Mouse (Mus musculus) hematopoietic multipotent progenitor cell, adult 10-12 weeks (in vitro differentiated cells): Measurements from ENCODE around the gene Pdcd6. TPM values are rescaled to one million over a fixed set of nuclear protein-coding genes. Genes with fewer than 3 reads are reported as not detected.

Source experiments
- polyA plus RNA-seq: library from polyadenylated mRNA; stranded (reverse); fragments of >175 nt; gene quantifications from 2 replicates; pipeline ENCODE4 v1.2.3, GENCODE M21; 2012; ENCODE audit warnings: low replicate concordance

Pdcd6 gene
- 28.1 and 45.7 TPM in 2 replicates for polyA plus RNA-seq

DNA sequence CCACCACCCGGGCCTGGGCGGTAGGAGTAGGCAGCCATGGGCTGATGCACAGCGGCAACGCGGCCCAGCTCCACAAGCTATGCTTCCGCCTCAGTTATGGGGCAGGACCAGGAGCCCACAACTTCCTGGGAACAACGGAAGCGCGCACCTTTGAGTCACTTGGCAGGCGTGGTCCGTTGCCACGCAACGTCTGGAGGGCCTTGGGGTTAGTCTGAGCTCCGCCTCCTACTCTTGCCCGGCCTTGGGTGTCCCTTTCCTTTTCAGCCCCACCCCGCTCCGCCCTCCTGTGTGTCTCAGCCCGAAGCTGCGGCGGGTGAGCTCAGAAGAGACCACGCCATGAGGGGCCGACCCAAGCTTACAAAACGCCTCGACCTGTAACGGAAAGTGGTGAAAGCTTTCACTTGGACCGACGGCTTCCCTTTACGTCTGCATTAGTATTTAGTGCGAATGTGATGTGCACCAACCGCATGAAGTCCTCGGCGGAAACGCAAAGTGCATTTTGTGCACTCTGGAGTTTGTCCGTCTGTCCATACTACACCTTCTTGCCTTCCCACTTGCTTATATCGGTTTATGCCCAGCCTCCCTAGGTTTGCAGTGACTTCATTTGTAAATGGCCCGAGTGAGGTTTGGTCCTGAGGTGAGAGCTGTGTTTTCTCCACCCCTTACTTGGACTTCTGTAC lies at the start of gene Pdcd6:
Pdcd6 (minus strand) TSS at position 411 of the 680 bp plus-strand sequence.

DNA sequence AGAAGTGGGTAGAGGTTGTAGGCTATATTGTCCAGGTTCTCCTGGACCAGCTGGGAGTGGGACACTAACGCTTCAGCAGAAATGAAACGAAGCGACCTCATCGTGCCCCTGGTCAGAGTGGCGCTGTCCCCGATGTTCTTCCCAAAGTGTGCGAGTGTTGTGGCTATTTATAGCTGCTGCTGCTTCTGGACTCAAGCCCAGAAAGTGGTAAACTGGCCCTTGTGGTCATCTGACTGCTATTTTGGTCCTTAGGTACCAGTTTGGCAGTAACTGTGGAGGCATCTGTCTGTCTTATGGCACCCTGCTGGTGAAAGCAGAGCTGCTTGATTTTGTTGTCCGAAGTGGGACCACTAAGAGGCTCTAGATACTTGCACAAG lies 46.5 kb upstream of the Pdcd6 start, which contains the start of gene Lrrc14b:
Lrrc14b (minus strand) TSS at position 147 of the 377 bp plus-strand sequence.

DNA sequence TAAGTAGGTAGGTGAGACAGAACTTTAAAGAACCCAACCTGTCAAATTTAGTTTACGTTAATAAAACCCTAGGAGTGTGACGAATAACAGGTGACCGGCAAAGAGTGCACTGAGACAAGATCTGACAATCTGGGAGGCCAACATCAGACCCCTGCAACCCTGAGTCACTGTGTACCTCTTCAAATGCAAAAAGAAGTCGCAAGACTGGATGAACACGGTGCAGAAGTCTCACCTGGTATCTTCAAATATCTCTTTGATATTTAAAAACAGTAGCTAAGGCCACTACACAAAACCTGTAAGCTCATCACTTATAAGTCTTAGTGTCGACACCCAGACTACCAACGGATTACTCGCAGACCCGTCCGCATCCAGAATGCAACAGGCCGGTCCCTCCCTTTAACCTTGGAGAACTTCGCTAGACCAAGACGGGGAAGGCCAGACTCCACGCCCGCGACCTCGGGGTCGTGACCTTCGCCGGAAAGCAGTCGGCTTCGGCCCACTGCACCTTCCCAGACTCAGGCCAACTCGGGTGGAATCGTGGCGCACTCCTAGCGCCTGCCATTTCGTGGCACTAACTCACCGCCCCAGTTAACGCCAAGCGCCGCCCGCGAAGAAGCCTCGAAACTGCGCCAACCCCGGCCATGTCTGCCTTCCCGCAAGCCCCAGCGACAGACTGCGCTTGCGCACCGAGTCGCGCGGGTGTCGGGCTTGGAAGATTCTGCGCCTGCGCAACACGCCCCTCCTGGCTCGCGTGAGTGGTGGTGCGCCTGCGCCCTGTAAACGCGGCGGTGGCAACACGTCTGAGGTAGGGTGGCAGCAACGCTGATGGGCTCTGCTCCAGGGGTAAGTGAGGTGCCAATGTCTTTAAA lies 32.4 kb upstream of the Pdcd6 start, which contains the start of the genes Sdha and Ccdc127:
Sdha (minus strand) TSS at position 715 of the 869 bp plus-strand sequence.
Ccdc127 (plus strand) TSS at position 744 of the 869 bp plus-strand sequence.

DNA sequence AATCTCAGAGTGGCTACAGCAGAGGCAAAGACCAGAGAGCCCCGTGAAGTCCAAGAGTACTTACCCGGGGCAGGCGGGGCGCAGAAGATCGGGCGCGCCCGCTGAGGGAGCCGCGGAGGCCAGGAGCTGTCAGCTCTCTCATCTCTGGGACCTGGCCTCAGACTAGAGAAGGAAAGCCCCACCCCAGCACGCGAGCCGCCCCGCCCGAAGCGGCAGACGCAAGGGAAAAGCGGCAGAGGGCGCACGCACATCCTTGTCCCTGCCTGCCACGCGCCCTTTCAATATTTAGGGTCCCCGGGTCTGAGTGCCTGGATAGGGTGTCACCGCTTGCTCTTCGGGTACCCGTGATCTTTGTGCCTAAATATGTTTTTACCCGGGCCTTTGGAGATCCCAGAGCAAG lies 25.2 kb downstream of the Pdcd6 start, which contains the start of gene Ahrr:
Ahrr (minus strand) TSS at position 165 of the 400 bp plus-strand sequence.

Other genes with a start within 250 kb of the Pdcd6 start
- gene Slc9a3, start 196.1 kb downstream of the Pdcd6 start, polyA plus RNA-seq = not detected in 2 replicates
- gene Exoc3, start 108.8 kb downstream of the Pdcd6 start, polyA plus RNA-seq = 4.9 and 39.6 TPM in 2 replicates
- gene Ahrr, start 25.2 kb downstream of the Pdcd6 start, polyA plus RNA-seq = 0.20 and 0.43 TPM in 2 replicates
- 21.8 and 32.3 TPM in 2 replicates for gene Sdha, start 32.7 kb upstream of the Pdcd6 start, polyA plus RNA-seq
- 0.22 and 0.85 TPM in 2 replicates for gene Ccdc127, start 32.7 kb upstream of the Pdcd6 start, polyA plus RNA-seq
- not detected in 2 replicates for gene Lrrc14b, start 46.4 kb upstream of the Pdcd6 start, polyA plus RNA-seq
- 0.14 and 0.31 TPM in 2 replicates for gene Zfp72, start 73.3 kb upstream of the Pdcd6 start, polyA plus RNA-seq
- 13.2 and 44.2 TPM in 2 replicates for gene Ftl1-ps1, start 82.1 kb upstream of the Pdcd6 start, polyA plus RNA-seq
- 0.25 and 0.68 TPM in 2 replicates for gene Zfp825, start 176.4 kb upstream of the Pdcd6 start, polyA plus RNA-seq